Mouse (Mus musculus) kidney, embryonic 16.5 days (tissue): ENCODE measurements around the gene Zg16. TPM values are rescaled to one million over a fixed set of nuclear protein-coding genes. Genes with fewer than 3 reads are reported as not detected.

ENCODE experiments used
- ATAC-seq: fragments of 200-750 bp; cut with Nextera tagmentation; 2 replicates; pipeline ENCODE4 v1.8.0; 2017; ENCODE audit warnings: moderate TSS enrichment; ENCODE audit not compliant: low FRiP score, low TSS enrichment
- H3K27ac ChIP-seq: fragments of 300-500 bp; sonication (generic); 2 replicates; pipeline ENCODE4 v1.5.1; 2014; ENCODE audit warnings: low read length
- H3K27me3 ChIP-seq: fragments of 300-500 bp; sonication (generic); 2 replicates; pipeline ENCODE4 v1.6.1; 2014; ENCODE audit warnings: low read length, control low read depth, mixed read lengths; ENCODE audit not compliant: insufficient read depth
- H3K36me3 ChIP-seq: fragments of 300-500 bp; sonication (generic); 2 replicates; pipeline ENCODE4 v1.6.1; 2014; ENCODE audit warnings: low read length, control low read depth, mixed read lengths; ENCODE audit not compliant: insufficient read depth
- H3K4me1 ChIP-seq: fragments of 300-500 bp; sonication (generic); 2 replicates; pipeline ENCODE4 v1.6.1; 2014; ENCODE audit warnings: low read length, control low read depth, mixed read lengths; ENCODE audit not compliant: insufficient read depth
- H3K4me2 ChIP-seq: fragments of 300-500 bp; sonication (generic); replicated peaks from 2 replicates; pipeline ENCODE4 v1.6.1; 2014; ENCODE audit warnings: low read depth, low read length
- H3K4me3 ChIP-seq: fragments of 300-500 bp; sonication (generic); 2 replicates; pipeline ENCODE4 v1.5.1; 2014; ENCODE audit warnings: mild to moderate bottlenecking, low read length
- H3K9ac ChIP-seq: fragments of 300-500 bp; sonication (generic); replicated peaks from 2 replicates; pipeline ENCODE4 v1.6.1; 2014; ENCODE audit warnings: low read length
- H3K9me3 ChIP-seq: fragments of 300-500 bp; sonication (generic); 2 replicates; pipeline ENCODE4 v1.6.1; 2016; ENCODE audit warnings: low read length, control low read depth
- WGBS: fragments of 180-500 bp; shearing (Covaris S2); extraction: QIAGEN DNeasy Blood & Tissue Kit; methylation state at CpG from one replicate; pipeline ENCODE4 v1.1.7; 2014; 5-methylcytosine and 5-hydroxymethylcytosine counted together
- polyA plus RNA-seq: library from polyadenylated mRNA; unstranded; fragments of >200 nt; fragmentation: Nextera tagmentation; extraction: Ambion mirVana; gene quantifications from 2 replicates; pipeline ENCODE4 v1.2.1, GENCODE M21; 2015

Zg16 gene
- polyA plus RNA-seq, 1 experiment from 2014 or later = not detected

GRCm38 (mm10) chr7:127022528-127023271 lies 64.4 kb downstream of the Zg16 start:
- WGBS = 81% methylated on average over 7 of the region's 7 CpGs
- ATAC-seq = no peak
- Histone ChIP-seq H3K4me2 (peak overlapping the region; percentile 87), H3K36me3 (peaks cover 29% of the 10 kb centered on the region), H3K9me3 (no peaks in the 10 kb centered on the region), H3K9ac (peak overlapping the region; percentile 97; the same call in 1 of the 2 replicates), H3K27me3 (no peaks in the 10 kb centered on the region), H3K4me1 (peaks cover 71% of the 10 kb centered on the region), H3K4me3 (peak overlapping the region; percentile 95; the same call in 1 of the 2 replicates), H3K27ac (no peak overlapping the region)

GRCm38 (mm10) chr7:127021563-127022527 lies 65.3 kb downstream of the Zg16 start:
- 41% methylated on average over 5 of the region's 5 CpGs for WGBS
- peak overlapping the region; percentile 63 for H3K4me2 ChIP-seq
- H3K9ac ChIP-seq = peak overlapping the region; percentile 64
- H3K27ac ChIP-seq = peak overlapping the region; percentile 58
- H3K9me3 ChIP-seq = no peaks in the 10 kb centered on the region
- no peaks in the 10 kb centered on the region for H3K27me3 ChIP-seq
- H3K36me3 ChIP-seq = peaks cover 29% of the 10 kb centered on the region
- no peak for ATAC-seq
- peak overlapping the region; percentile 48 for H3K4me3 ChIP-seq
- peaks cover 71% of the 10 kb centered on the region for H3K4me1 ChIP-seq

- Histone ChIP-seq H3K27ac (peak within 1 kb of the TSS; percentile 58), H3K36me3 (peaks cover 29% of the 10 kb centered on the region), H3K4me2 (peak within 1 kb of the TSS; percentile 63), H3K27me3 (no peaks in the 10 kb centered on the region), H3K4me1 (peaks cover 72% of the 10 kb centered on the region), H3K4me3 (peak within 1 kb of the TSS; percentile 48), H3K9me3 (no peaks in the 10 kb centered on the region), H3K9ac (peak within 1 kb of the TSS; percentile 64)
- WGBS = 1% methylated on average over 30 of the region's 37 CpGs
- peak; percentile 12; the same call in 1 of the 2 replicates for ATAC-seq
These were observed 66.1 kb downstream of the Zg16 start, which contains the start of the genes Gm42742 and Prrt2 for GRCm38 (mm10) chr7:127020901-127021562. Gm42742 (minus strand) TSS chr7:127021097. Prrt2 (minus strand) TSS chr7:127021211.

- 41% methylated on average over 5 of the region's 5 CpGs for WGBS
- peaks cover 31% of the 10 kb centered on the region for H3K36me3 ChIP-seq
- no peak for ATAC-seq
- peak overlapping the region; percentile 63 for H3K4me2 ChIP-seq
- H3K27ac ChIP-seq = peak overlapping the region; percentile 58
- no peaks in the 10 kb centered on the region for H3K9me3 ChIP-seq
- peak overlapping the region; percentile 48 for H3K4me3 ChIP-seq
- no peaks in the 10 kb centered on the region for H3K27me3 ChIP-seq
- H3K9ac ChIP-seq = peak overlapping the region; percentile 64
- H3K4me1 ChIP-seq = peaks cover 77% of the 10 kb centered on the region
These were observed 66.6 kb downstream of the Zg16 start for GRCm38 (mm10) chr7:127020491-127020890.

GRCm38 (mm10) chr7:127020031-127020430 lies 67.1 kb downstream of the Zg16 start:
- Histone ChIP-seq H3K9me3 (no peaks in the 10 kb centered on the region), H3K9ac (peak overlapping the region; percentile 64), H3K4me3 (peak overlapping the region; percentile 48), H3K4me2 (peak overlapping the region; percentile 63), H3K27me3 (no peaks in the 10 kb centered on the region), H3K4me1 (peaks cover 82% of the 10 kb centered on the region), H3K36me3 (peaks cover 35% of the 10 kb centered on the region), H3K27ac (peak overlapping the region; percentile 40)
- 58% methylated on average over 3 of the region's 3 CpGs for WGBS
- no peak for ATAC-seq

- Histone ChIP-seq H3K4me2 (peak overlapping the region; percentile 63), H3K9ac (peak overlapping the region; percentile 64), H3K4me3 (no peak overlapping the region), H3K27me3 (no peaks in the 10 kb centered on the region), H3K36me3 (peaks cover 32% of the 10 kb centered on the region), H3K4me1 (peaks cover 82% of the 10 kb centered on the region), H3K27ac (no peak overlapping the region), H3K9me3 (no peaks in the 10 kb centered on the region)
- ATAC-seq = no peak
- 75% methylated on average over 14 of the region's 14 CpGs for WGBS
These were observed 67.7 kb downstream of the Zg16 start for GRCm38 (mm10) chr7:127019306-127019960.

GRCm38 (mm10) chr7:127018416-127019305 lies 68.5 kb downstream of the Zg16 start:
- Histone ChIP-seq H3K4me2 (peak overlapping the region; percentile 28), H3K36me3 (peaks cover 24% of the 10 kb centered on the region), H3K4me1 (peaks cover 80% of the 10 kb centered on the region), H3K9ac (peak overlapping the region; percentile 35), H3K4me3 (no peak overlapping the region; the same call in 1 of the 2 replicates), H3K9me3 (no peaks in the 10 kb centered on the region), H3K27me3 (no peaks in the 10 kb centered on the region), H3K27ac (peak overlapping the region; percentile 98)
- ATAC-seq = no peak
- 47% methylated on average over 15 of the region's 15 CpGs for WGBS

- H3K4me1 ChIP-seq = peaks cover 78% of the 10 kb centered on the region
- H3K9ac ChIP-seq = peak overlapping the region; percentile 35
- no peaks in the 10 kb centered on the region for H3K9me3 ChIP-seq
- no peaks in the 10 kb centered on the region for H3K27me3 ChIP-seq
- ATAC-seq = no peak
- no peak overlapping the region; the same call in 1 of the 2 replicates for H3K4me3 ChIP-seq
- peaks cover 24% of the 10 kb centered on the region for H3K36me3 ChIP-seq
- H3K4me2 ChIP-seq = peak overlapping the region; percentile 17; the same call in 1 of the 2 replicates
- H3K27ac ChIP-seq = peak overlapping the region; percentile 98
- WGBS = 35% methylated on average over 6 of the region's 6 CpGs
These were observed 69.2 kb downstream of the Zg16 start for GRCm38 (mm10) chr7:127017950-127018345.
